Mouse (Mus musculus) heart, postnatal 0 days (tissue): ENCODE results near the gene Nfu1.
A peak's percentile ranks its signal among the peaks of the same experiment; 100 is the strongest.

Experiments used
- CTCF ChIP-seq: IDR thresholded peaks from 2 replicates; pipeline ENCODE4 v1.5.1; 2016; ENCODE audit warnings: antibody characterized with exemption, control low read depth, low read depth
- EP300 ChIP-seq: IDR thresholded peaks from 2 replicates; pipeline ENCODE4 v1.6.1; 2016; ENCODE audit warnings: antibody characterized with exemption, low read depth

GRCm38 (mm10) chr6:86989576-86989975, 19.5 kb upstream of the Nfu1 start:
- TF ChIP-seq EP300 (no peak), CTCF (peak; percentile 49)
